Mouse (Mus musculus): ENCODE results near the gene Ercc6l2. TPM values are rescaled to one million over a fixed set of nuclear protein-coding genes. Genes with fewer than 3 reads are reported as not detected.
A peak's percentile ranks its signal among the peaks of the same experiment; 100 is the strongest.

Gene Ercc6l2
- polyA plus RNA-seq (2012; rRNA removed): 2.0 and 2.6 TPM in 2 replicates

DNA sequence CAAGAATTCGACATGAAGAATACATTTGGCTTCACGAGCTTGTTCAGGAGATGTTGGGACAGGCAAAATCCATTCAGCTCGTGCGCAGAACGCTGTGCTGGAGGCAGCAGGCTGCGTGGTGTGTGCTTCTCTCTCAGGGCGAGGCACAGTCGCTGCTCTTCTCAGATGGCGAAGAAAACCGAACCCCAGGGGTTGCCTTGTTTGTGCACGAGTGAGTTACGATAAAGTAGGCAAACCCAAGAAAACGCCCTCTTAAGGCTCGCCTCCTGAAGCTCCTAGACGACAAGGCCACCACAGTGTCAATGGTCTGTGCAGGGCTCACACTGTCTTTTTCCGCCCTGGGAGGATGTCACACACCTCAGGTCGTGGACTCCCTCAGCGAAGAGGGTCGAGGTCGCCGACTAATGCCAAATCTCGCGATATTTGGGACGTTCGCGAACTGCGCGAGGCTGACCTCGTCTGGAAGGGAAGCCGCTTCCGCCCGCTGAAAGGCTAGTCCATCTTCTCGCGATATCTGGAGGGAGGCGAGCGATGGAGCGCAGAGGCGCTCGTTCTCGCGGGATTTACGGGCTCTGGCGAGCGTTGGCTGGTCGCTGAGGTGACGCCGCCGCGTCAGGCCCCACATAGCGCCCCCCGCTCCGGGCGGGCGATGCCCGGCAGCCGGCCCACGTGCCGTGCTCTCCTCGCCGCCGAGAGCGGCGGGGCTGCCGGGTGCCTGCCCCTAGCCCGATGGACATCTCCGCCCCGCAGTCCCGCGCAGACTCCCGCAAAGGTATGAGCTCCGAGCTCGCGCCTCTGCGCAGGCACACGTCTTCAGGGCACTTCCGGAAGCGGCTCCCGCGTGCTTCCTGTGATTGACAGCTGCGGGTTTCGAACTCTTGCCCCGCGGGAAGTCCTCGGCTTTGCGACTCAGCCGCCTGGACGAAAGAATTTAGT, at the start of gene Ercc6l2:
Ercc6l2 (plus strand) TSS at position 495 of the 936 bp plus-strand sequence.
- DNase-seq (ENCODE audit: low read depth in 1 of 2, low spot score in 2 of 2): peak; percentile 98 to 99
- peak within 1 kb of the TSS; percentile 80 for H3K4me3 ChIP-seq (ENCODE audit: extremely low read depth, insufficient read depth, insufficient read length)
- H3K27ac ChIP-seq (ENCODE audit: insufficient read depth, low read length): peak within 1 kb of the TSS; percentile 95
- under 1% methylated on average over 87 of the region's 87 CpGs for WGBS
- no peaks in the 10 kb centered on the region for H3K36me3 ChIP-seq (ENCODE audit: control insufficient read depth, insufficient read depth, low read length)
- peaks cover 2% of the 10 kb centered on the region; the same call in 1 of the 2 replicates for H3K4me1 ChIP-seq (ENCODE audit: control insufficient read depth, insufficient read depth, insufficient read length)
- H3K27me3 ChIP-seq (ENCODE audit: control insufficient read depth, insufficient read depth, low read length): no peaks in the 10 kb centered on the region
- peak; percentile 95 for TF ChIP-seq POLR2A (IDR thresholded peaks at IDR 0.05; ENCODE audit: low read depth, low read length)
- TF ChIP-seq CTCF (IDR thresholded peaks at IDR 0.05; ENCODE audit: extremely low read depth, insufficient read depth, insufficient read length, insufficient replicate concordance): no peak

DNA sequence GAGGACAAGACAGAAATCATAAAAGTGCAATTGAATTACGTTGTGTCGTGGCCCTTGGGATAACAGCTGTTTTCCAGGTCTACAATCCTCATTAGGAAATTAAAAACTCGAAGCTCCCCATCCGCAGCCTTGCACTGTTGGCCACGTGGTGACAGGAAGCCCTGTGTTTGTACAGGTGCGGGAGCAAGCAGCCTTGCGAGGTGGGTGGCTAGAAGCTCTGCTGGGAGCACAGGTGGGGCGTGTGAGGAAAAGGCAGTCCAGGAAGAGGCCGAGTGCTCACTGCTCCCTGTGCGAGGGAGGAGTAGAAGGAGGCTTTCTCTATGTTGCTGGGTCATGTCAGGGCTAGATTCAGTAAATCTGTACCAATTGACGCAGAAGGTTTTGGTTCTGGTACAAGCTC, 49.0 kb upstream of the Ercc6l2 start:
- H3K27me3 ChIP-seq (ENCODE audit: control insufficient read depth, insufficient read depth, low read length): no peaks in the 10 kb centered on the region
- WGBS: 76% methylated on average over 11 of the region's 11 CpGs

DNA sequence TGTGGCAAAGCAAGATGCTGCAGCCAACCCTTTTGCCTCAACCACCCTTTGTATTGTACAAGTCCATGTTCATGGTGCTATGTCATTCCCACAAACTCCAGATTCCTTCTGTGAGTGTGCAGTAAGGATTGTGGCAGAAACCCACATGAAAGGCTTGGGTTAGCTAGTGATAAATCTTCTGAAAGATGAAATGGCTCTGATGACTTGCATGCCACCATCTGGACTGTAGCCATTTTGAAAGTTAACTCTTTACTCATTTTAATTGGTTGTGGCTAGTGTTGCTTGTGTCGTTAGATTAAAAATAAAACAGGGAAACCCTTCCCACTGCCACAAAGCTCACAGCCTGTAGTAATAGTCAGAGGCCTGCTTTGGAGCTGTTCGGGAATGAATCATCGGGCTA, 44.0 kb upstream of the Ercc6l2 start:
- DNase-seq (ENCODE audit: low read depth in 1 of 2, low spot score in 2 of 2): no peak
- no peaks in the 10 kb centered on the region for H3K27me3 ChIP-seq (ENCODE audit: control insufficient read depth, insufficient read depth, low read length)
- H3K27ac ChIP-seq (ENCODE audit: insufficient read depth, low read length): no peak overlapping the region
- H3K4me1 ChIP-seq (ENCODE audit: control insufficient read depth, insufficient read depth, insufficient read length): no peaks in the 10 kb centered on the region
- no peak overlapping the region for H3K4me3 ChIP-seq (ENCODE audit: extremely low read depth, insufficient read depth, insufficient read length)
- 83% methylated on average over 3 of the region's 3 CpGs for WGBS
- TF ChIP-seq POLR2A (IDR thresholded peaks at IDR 0.05; ENCODE audit: low read depth, low read length) (no peak), CTCF (IDR thresholded peaks at IDR 0.05; ENCODE audit: extremely low read depth, insufficient read depth, insufficient read length, insufficient replicate concordance) (no peak)
- H3K36me3 ChIP-seq (ENCODE audit: control insufficient read depth, insufficient read depth, low read length): no peaks in the 10 kb centered on the region

More for the DNA sequence above, 49.0 kb upstream of the Ercc6l2 start:
- no peak overlapping the region for H3K4me3 ChIP-seq (ENCODE audit: extremely low read depth, insufficient read depth, insufficient read length)
- H3K4me1 ChIP-seq (ENCODE audit: control insufficient read depth, insufficient read depth, insufficient read length): no peaks in the 10 kb centered on the region
- DNase-seq (ENCODE audit: low read depth in 1 of 2, low spot score in 2 of 2): no peak
- TF ChIP-seq POLR2A (IDR thresholded peaks at IDR 0.05; ENCODE audit: low read depth, low read length): no peak
- no peak overlapping the region for H3K27ac ChIP-seq (ENCODE audit: insufficient read depth, low read length)
- H3K36me3 ChIP-seq (ENCODE audit: control insufficient read depth, insufficient read depth, low read length): no peaks in the 10 kb centered on the region

DNA sequence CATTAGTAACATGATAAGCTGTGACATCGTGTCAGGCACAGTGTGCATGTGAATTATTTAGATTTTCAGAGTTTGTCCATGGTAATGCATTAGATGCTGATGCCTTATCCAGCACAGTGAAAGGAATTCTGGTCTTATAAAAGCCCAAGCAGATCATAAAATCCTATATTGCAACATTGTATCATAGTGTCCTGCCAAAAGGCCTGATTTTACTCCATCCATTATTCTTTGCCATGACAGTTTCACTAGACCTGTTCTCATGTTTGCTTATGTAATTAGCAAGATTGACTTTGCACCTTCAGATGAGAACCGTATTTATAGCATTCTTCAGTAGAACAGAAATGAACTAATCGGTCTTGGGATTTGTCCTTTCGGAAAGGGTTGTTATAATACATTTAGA, 36.1 kb upstream of the Ercc6l2 start:
- no peak for DNase-seq (ENCODE audit: low read depth in 1 of 2, low spot score in 2 of 2)
- Histone ChIP-seq H3K4me1 (ENCODE audit: control insufficient read depth, insufficient read depth, insufficient read length) (no peaks in the 10 kb centered on the region), H3K36me3 (ENCODE audit: control insufficient read depth, insufficient read depth, low read length) (no peaks in the 10 kb centered on the region), H3K27me3 (ENCODE audit: control insufficient read depth, insufficient read depth, low read length) (no peaks in the 10 kb centered on the region), H3K27ac (ENCODE audit: insufficient read depth, low read length) (no peak overlapping the region), H3K4me3 (ENCODE audit: extremely low read depth, insufficient read depth, insufficient read length) (no peak overlapping the region)
- TF ChIP-seq CTCF (IDR thresholded peaks at IDR 0.05; ENCODE audit: extremely low read depth, insufficient read depth, insufficient read length, insufficient replicate concordance): no peak
- TF ChIP-seq POLR2A (IDR thresholded peaks at IDR 0.05; ENCODE audit: low read depth, low read length): no peak
- WGBS: 84% methylated on average over 4 of the region's 4 CpGs

DNA sequence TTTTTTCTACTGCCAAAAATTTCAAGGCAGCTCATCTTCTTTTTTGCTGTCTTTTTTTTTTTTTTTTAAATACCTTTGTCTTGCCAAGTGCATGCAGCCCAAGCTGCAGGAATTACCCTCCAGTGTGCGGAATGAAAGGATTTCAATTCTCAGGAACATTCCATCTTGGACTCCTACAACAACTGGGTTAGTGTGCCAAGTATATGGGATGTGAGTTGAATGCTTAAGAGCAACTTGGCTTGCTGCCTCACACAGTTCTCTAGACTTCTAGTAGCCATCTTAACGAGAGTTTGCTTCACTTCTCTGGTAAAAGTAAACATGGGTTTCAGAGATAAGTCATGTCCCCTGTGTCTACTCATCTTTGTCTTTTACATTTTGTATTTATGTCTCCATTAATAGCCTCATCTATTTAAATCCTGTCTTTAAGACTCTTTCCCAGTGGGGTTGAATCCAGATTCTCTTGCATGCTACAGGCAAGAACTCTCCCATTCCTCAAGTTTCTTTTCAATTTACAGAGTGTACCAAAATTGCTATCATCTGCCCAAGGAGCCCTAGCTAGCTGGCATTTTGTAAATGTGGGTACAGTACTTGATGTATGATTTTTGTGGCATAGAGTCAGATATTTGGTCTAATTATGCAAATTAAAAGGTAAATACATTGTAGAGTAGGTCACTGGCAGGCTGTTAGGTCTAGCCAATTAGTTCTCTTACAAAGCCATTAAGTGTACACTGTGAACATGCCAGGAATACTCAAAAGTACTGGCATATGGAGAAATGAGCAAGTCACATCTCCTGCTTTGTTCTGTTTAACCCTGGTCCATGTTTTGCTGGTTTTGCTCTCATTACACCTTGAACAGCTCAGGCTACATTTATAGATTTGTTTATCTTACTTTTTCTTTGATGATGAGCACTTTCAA, 35.4 kb upstream of the Ercc6l2 start:
- WGBS: 83% methylated on average over 2 of the region's 2 CpGs
- TF ChIP-seq CTCF (IDR thresholded peaks at IDR 0.05; ENCODE audit: extremely low read depth, insufficient read depth, insufficient read length, insufficient replicate concordance): no peak
- TF ChIP-seq POLR2A (IDR thresholded peaks at IDR 0.05; ENCODE audit: low read depth, low read length): no peak
- Histone ChIP-seq H3K36me3 (ENCODE audit: control insufficient read depth, insufficient read depth, low read length) (no peaks in the 10 kb centered on the region), H3K4me1 (ENCODE audit: control insufficient read depth, insufficient read depth, insufficient read length) (no peaks in the 10 kb centered on the region), H3K27ac (ENCODE audit: insufficient read depth, low read length) (no peak overlapping the region), H3K4me3 (ENCODE audit: extremely low read depth, insufficient read depth, insufficient read length) (no peak overlapping the region), H3K27me3 (ENCODE audit: control insufficient read depth, insufficient read depth, low read length) (no peaks in the 10 kb centered on the region)
- no peak for DNase-seq (ENCODE audit: low read depth in 1 of 2, low spot score in 2 of 2)

DNA sequence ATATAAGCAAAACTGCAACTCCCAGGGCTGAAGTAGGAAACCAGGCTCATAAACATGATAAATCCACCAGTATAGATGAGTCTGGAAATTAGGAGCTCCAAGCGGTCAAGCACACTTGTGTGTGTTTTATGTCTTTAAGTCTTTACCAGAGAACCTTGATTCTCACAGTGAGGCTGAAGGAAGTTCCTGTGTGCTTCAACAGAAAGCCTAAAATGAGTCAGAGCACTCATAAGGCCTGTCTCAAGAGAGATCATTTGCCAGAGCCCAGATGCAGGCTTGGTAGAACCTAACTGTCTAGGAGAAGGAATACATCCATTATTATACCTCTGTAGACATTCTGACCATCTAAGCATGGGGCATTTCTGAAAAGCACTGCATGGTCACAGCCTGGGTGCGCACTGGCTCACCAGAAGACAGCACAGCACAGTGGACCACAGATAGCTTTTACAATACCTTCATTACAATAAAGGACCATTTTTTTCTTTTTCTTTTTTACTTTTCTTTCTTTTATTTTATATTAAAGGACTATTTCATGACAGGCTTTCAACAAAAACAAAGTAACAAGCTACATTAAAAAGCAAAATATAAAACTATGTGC, 22.7 kb upstream of the Ercc6l2 start:
- DNase-seq (ENCODE audit: low read depth in 1 of 2, low spot score in 2 of 2): no peak
- Histone ChIP-seq H3K4me3 (ENCODE audit: extremely low read depth, insufficient read depth, insufficient read length) (no peak overlapping the region), H3K36me3 (ENCODE audit: control insufficient read depth, insufficient read depth, low read length) (no peaks in the 10 kb centered on the region), H3K27ac (ENCODE audit: insufficient read depth, low read length) (no peak overlapping the region), H3K4me1 (ENCODE audit: control insufficient read depth, insufficient read depth, insufficient read length) (no peaks in the 10 kb centered on the region), H3K27me3 (ENCODE audit: control insufficient read depth, insufficient read depth, low read length) (no peaks in the 10 kb centered on the region)
- TF ChIP-seq CTCF (IDR thresholded peaks at IDR 0.05; ENCODE audit: extremely low read depth, insufficient read depth, insufficient read length, insufficient replicate concordance): no peak
- no peak for TF ChIP-seq POLR2A (IDR thresholded peaks at IDR 0.05; ENCODE audit: low read depth, low read length)
- WGBS: 90% methylated on average over 2 of the region's 2 CpGs

Measured in spleen, adult 2 months (tissue).